Mouse (Mus musculus): ENCODE results near the gene Vac14.

The Vac14 gene

GRCm38 (mm10) chr8:110749500-110750170 lies 131.2 kb downstream of the Vac14 start:
- DNase-seq (ENCODE audit: low spot score) = peak; percentile 40

GRCm38 (mm10) chr8:110750269-110750668 lies 131.9 kb downstream of the Vac14 start:
- no peak for DNase-seq (ENCODE audit: low spot score)

DNA sequence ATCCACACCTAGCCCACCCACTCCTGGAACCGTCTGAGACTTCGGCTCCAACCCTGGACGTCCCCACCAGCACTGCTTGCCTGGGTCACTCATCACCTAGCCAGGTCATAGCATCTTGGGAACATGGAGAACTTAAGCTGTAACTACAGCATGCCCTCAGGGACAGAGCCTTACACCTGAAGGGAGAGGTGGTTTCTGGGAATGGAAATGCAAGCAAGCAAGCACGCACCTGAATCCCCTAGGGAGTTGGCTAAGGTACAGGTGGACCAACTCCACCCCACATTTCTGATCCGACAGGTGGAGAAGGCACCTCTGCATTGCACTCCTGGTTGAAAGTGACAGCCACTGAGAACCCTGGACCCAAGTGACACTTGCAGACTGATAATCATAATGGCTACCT lies 133.1 kb downstream of the Vac14 start:
- no peak for DNase-seq (ENCODE audit: low spot score)

- no peak for DNase-seq (ENCODE audit: low spot score)
These were observed 136.3 kb downstream of the Vac14 start for GRCm38 (mm10) chr8:110754713-110755112.

GRCm38 (mm10) chr8:110755511-110756170 lies 137.3 kb downstream of the Vac14 start:
- no peak for DNase-seq (ENCODE audit: low spot score)

GRCm38 (mm10) chr8:110756196-110756595 lies 137.8 kb downstream of the Vac14 start:
- DNase-seq (ENCODE audit: low spot score) = no peak

GRCm38 (mm10) chr8:110760280-110760940 lies 142.0 kb downstream of the Vac14 start:
- DNase-seq (ENCODE audit: low spot score) = no peak

- DNase-seq (ENCODE audit: low spot score) = no peak
These were observed 142.8 kb downstream of the Vac14 start for GRCm38 (mm10) chr8:110761185-110761584.

DNA sequence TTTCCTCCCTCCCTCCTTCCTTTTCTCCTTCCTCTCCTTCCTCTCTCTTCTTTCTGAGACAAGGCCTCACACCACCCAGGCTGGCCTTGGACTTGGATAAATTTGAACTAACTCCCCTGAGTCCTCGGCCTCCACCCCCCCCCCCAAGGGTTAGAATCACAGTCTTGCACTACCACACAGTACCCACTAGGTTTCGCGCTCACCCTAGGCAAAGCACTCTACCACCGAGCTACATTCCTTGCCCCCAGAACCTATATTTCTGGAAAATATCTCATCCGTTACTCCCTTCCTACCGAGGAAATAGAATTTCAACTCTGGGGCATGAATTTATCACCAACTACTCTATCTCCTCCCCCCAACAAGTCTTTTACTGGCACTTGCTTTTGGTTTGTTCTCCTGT lies 143.6 kb downstream of the Vac14 start:
- DNase-seq (ENCODE audit: low spot score) = no peak

DNA sequence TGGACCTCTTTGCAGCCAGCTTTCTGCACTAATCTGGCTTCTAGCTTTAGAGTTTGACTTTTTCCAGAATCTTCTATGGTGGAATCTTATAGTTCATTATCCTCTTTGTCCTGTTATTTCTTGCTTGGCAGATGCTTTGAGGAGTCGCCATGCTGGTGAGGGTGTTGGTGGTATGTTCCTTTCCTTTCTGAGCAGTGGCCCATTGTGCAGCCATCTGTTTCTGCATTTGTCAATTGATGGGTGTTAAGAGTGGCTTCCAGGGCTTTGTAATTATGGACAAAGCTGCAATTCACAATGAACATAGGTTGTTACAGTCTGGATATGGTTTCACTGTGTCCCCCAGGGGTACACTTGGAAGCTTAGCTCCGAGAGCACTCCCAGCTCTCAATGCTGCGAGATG lies 146.3 kb downstream of the Vac14 start:
- DNase-seq (ENCODE audit: low spot score) = no peak

GRCm38 (mm10) chr8:110767261-110767660 lies 148.9 kb downstream of the Vac14 start:
- no peak for DNase-seq (ENCODE audit: low spot score)
